Mouse (Mus musculus) cerebellum, adult 18-20 months (tissue): ENCODE results near the gene Brinp3.

Source experiments
- DNase-seq, 2 experiments: peaks; one replicate each; pipeline ENCODE4 v3.0.0; 2021

The Brinp3 gene

GRCm38 (mm10) chr1:146799986-146800553 is 305.5 kb downstream of the Brinp3 start:
- peak in 1 of 2 experiments; percentile 5 for DNase-seq

DNA sequence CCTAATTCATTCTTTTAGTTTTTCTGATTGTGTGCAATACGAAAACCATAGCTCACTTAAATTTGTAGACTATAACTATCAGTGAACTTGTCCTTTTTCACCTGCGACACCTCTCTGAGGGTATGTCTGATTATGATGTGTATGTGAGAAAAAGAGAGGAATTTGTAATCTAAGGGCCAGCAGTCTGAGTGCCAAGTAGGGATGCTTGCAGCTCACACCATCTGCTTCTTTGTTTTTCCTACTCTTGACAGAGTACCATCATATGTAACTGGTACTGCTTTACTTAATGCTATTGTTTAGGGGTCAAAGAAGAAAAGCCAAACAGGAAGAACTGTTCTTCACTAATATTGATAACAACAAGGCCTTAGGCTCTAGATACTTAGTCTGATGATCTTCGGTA is 307.3 kb downstream of the Brinp3 start:
- DNase-seq = peak in 1 of 2 experiments; percentile 36

- DNase-seq = no peak
Observed at GRCm38 (mm10) chr1:146807765-146808164, 313.2 kb downstream of the Brinp3 start.

DNA sequence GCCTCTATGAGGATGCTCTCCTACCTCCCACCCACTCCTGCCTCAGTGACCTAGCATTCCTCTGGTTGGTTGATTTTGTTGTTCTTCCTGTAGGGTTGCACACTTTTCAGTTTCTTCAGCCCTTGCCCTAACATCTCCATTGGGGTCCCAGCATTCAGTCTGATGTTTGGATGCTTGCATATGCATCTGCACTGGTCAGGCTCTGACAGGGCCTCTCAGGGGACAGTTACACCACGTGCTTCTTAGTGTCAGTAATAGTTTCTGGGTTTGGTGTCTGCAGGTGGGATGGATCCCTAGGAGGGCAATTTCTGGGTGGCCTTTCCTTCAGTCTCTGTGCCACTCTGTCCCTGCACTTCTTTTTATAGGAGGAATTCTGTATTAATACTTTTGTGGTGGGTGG is 339.3 kb downstream of the Brinp3 start:
- DNase-seq = no peak

GRCm38 (mm10) chr1:146844087-146844486 is 349.5 kb downstream of the Brinp3 start:
- DNase-seq = no peak

DNA sequence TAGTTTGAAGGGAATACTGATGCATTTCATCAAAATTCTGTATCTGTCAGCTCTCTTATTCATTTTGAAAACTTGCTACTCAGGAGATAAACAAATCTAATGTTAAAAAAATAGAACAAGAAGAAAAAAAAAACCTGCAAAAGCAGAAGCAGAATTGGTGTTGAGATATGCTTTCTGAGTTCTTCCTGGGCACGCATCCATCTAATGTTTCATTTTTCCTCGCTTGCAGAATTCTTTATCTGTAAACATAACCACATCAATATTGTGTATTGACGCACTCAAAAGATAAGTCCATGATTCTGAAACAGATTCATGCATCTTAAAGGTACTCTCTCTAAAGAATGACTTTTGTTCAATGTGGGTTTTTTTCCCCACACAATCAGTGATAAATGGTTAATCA is 354.3 kb downstream of the Brinp3 start:
- no peak for DNase-seq

- DNase-seq = no peak
Observed at GRCm38 (mm10) chr1:146850147-146850546, 355.6 kb downstream of the Brinp3 start.

DNA sequence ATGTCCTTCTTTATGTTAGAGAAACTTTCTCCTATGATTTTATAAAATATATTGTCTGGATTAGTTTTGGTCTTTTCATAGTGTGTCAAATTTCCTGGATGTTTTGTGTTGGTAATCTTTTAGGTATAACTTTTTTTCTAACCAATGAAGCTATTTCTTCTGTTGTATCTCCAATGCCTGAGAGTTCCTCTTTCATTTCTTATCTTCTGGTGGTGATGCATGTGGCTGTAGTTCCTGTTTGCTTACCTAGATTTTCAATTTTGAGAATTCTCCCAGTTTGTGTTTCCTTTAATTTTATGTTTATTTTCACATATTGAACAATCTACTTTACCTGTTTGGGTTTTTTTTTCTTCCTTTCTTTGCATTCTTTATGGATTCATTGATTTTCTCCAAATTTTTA is 404.1 kb downstream of the Brinp3 start:
- DNase-seq = no peak

DNA sequence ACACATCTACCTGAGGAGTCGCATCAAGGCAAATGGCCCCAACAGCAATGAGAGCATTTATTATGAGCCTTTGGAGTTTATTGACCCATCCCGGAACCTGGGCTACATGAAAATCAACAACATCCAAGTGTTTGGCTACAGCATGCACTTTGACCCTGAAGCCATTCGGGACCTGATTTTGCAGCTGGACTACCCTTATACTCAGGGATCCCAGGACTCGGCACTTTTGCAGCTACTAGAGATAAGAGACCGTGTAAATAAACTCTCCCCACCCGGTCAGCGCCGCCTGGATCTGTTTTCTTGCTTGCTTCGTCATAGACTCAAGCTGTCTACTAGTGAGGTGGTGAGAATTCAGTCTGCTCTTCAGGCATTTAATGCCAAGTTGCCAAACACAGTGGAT is 407.1 kb downstream of the Brinp3 start:
- DNase-seq = no peak

GRCm38 (mm10) chr1:146939463-146940389 is 445.2 kb downstream of the Brinp3 start:
- no peak for DNase-seq
